Mouse (Mus musculus) kidney, adult 9 months (tissue): Measurements from ENCODE around the gene Fstl1.

Source experiments
- DNase-seq: peaks from one replicate; pipeline ENCODE4 v3.0.0; 2022

The Fstl1 gene

DNA sequence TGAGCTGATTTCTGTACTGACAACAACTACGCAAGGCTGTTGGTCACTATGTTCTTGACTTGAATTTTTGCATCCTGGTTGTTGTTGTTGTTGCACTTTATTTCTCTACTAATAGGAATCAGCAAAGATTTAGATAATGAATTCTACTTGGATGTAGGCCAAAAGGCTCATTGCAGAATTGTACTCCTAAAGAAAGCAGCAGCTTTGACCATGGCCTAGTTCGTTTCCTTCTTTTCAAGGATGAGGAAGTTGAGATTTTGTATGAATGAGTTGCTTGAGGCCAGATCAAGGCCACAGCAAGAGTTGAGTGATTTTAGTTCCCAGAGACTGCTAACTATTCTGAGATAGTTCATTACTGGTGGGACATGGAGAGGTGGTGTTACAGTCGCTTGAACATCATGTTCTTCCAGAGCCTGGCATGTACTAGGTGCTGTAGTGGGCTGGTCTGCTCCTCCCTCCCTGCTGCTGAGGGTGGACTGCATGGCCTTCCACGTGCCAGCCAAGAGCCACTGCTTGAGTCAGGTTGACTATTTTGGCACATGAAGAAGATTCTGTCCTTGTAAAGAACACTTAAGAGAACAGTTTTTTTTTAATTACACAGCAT is 94.5 kb downstream of the Fstl1 start:
- peak; percentile 85 for DNase-seq

DNA sequence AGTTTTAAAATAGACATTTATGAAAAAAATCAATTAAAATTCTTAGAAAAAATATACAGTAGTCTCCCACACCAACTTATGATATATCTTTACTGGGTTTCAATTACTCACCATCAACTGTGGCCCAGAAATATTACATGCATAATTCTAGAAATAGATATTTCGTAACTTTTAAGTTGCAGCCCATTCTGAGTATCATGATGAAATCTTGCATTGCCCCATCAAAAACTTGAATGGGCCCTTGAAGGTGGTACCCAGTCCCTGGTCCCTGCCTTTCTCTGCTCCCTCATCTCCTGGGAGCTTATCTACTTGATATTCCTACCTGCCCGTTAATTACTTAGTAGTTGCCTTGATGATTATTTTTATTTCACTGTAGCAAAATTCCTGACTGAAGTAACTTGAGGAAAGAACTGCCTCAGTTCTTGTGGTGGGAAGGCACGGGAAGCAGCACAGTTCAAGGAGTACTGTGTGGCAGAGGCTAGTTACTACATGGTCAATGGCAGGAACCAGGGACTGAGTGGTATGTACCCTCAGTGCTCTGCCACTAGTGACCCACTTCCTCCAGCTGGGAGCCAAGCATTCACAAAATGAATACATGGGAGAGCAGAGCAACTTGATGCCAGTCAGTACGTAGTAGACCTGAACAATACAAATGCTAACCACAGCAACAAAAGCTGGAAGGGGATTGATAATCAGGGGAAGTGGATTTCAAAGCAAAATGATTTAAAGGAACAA is 98.0 kb downstream of the Fstl1 start:
- DNase-seq: no peak

DNA sequence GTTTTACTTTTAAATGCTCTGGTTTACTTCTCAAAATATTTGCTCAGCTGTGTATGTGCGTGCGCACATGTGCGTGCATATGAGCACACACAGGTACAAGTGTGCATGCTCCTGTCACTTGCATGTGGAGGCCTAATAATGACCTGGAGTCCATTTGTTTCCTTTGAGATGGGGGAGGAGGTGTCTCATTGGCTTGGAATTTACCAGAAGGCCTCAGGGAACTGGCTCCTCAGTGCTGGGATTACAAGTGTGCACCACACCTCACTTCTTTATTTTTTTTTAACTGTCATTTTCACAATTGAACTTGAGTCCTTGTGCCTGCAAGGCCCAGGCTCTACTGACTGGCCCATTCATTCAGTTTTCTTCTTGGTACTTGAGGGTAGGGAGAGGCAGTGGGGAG is 100.7 kb downstream of the Fstl1 start:
- DNase-seq: no peak

DNA sequence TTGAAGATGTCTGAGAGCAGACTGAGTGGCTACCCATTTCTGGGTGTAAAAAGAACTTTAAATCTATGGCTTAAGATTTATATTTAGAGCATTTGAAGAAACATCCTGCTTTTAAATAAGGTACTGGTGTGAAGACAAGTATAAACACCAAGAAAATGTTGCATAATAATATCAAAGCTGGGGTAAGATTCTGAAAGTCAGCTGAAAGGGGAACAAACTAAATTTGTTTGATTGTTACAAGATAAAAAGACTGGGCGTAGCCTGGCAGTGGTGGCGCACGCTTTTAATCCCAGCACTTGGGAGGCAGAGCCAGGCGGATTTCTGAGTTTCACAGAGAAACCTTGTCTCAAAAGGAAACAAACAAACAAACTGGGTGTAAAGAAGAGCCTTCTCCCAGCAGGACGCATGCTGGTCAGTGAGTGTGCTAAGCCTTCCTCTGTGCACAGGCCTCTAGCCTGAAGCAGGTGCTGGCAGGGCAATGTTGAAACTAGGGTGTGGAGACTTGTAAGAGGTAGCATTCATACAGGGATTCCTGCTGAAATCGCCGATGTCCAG is 102.4 kb downstream of the Fstl1 start:
- no peak for DNase-seq

DNA sequence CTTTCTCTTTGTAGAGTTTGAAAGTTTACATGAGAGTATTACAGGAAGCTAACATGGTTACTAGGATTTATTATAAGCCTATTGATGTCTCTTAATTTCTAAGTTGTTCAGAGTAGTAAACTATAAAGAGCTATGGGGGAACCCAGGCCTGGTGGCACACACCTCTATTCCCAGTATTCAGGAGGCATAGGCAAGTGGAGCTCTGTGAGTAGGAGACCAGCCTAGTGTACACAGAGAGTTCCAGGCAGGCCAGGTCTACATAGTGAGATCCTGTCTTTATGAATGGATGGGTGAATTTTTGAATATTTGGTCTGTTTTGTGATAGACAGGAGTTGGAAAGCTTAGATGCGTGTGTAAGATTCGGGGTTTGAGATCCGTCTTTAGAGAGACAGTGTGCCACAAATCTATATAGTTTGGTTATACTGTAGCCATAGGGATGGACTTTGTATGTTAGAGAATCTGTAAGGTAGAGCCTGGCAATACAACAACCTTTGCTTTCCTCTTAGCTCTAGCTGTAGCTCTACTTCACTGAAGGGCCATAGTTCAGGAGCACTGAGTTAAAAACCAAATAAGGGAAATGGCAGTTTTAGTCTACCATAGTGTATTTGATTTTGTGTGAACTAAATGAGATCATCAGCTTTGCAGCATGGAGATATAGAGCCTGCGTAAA is 103.2 kb downstream of the Fstl1 start:
- no peak for DNase-seq

DNA sequence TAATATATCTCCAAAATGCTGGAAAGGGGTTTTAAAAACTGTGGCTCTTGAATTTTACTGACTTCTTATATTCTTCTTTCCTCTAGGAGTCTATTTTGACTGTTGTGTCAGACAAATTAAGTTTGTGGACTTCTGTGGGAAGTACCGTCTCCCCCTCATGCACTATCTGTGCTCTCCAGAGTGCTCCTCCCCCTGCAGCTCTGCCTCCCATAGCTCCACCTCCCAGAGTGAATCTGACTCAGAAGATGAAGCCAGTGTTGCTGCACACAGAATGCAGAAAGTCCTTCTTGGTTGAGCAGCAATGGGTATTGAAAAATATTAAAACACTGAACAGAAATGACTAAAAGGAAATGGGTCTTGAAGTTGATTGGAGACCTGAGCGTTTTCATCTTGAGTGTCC is 104.5 kb downstream of the Fstl1 start:
- no peak for DNase-seq
